Mouse (Mus musculus) right cerebral cortex, adult 18-20 months (tissue): ENCODE measurements at regions not wholly inside any gene's neighbourhood (a gene's known extent, or its start where the extent isn't known, plus 50 kb on each side); places are given as distances from the start of the nearest gene placed in this dataset.
A peak's percentile ranks its signal among the peaks of the same experiment; 100 is the strongest.

Experiments
- DNase-seq: peaks from one replicate; pipeline ENCODE4 v3.0.0; 2022; ENCODE audit warnings: mixed read lengths

DNA sequence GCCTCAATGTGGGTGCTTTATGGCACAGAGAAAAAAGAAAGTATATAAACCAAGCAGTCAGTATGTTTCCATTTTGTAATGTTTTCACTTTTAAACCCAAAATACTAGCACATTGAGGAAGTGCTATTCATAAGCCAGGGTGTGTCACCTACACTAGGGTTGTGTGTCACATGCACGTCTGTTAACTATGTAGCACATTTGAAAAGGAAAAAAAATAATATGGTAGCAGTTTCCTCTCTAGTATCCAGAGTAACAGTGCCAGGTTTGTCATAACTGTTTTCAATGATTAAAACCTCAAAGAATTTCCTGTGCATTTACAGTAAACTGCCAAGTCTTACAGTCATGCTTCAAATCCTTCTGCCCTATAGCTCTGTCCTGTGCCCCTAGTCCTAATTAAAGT is 424.8 kb downstream of the Tmem161b start:
- DNase-seq: no peak

DNA sequence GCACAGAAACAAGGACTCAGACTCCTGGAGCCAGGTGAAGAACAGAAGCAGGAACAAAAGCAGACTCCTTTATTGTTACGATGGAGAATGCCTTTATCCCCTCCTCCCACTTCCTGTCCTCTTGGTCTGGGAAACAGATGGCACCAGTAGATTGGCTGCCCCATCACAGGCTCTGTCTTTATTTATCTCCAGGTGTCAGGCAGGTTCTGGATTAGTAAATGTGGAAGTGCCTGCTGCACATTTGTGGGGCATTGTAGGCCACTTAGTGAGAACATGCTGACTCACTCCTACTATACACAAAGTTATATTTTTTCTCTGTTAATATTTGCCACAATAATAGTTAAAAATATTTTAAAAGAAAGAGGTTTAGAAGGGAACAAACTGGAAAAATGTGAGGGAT is 426.0 kb downstream of the Tmem161b start:
- DNase-seq: no peak

GRCm38 (mm10) chr13:84663967-84664366 is 441.9 kb downstream of the Tmem161b start:
- no peak for DNase-seq

DNA sequence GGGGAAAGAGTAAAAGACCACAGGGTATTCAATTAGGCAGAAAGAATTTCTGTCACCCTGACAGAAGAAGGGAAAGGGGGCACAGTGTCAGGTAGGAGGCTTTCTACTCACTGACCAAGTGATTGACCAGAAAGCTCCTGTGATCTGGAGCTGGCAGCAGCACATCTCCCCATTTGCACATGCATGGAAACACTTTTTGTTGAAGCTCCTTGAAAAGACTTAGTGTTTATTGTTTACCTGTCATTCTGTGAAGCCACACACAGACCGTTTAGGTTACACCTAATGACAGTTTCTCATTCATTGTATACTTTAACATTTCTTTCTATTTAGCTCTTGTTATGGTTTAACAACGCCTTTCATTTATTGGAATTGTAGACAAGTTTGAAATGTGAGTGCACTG is 458.9 kb downstream of the Tmem161b start:
- no peak for DNase-seq

DNA sequence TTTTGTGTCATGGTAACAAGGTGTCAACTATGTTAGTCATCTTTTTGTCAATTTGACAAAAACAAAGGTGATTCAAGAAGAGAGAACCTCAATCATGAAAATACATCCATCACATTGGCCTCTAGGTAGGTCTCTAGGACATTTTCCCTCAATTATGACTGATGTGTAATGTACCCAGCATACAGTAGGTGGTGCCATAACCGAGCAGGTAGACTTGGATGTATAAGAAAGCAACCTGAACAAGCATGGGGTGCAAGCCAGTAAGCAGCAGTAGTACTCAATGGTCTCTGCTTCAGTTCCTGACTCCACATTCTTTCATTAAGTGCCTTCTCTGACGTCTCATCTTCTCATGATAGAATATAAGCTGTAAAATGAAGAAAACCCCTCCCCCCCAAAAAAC is 463.8 kb downstream of the Tmem161b start:
- peak; percentile 13 for DNase-seq

- no peak for DNase-seq
These were observed 471.4 kb downstream of the Tmem161b start for GRCm38 (mm10) chr13:84693462-84693861.

- no peak for DNase-seq
These were observed 476.5 kb downstream of the Tmem161b start for GRCm38 (mm10) chr13:84698472-84699080.

DNA sequence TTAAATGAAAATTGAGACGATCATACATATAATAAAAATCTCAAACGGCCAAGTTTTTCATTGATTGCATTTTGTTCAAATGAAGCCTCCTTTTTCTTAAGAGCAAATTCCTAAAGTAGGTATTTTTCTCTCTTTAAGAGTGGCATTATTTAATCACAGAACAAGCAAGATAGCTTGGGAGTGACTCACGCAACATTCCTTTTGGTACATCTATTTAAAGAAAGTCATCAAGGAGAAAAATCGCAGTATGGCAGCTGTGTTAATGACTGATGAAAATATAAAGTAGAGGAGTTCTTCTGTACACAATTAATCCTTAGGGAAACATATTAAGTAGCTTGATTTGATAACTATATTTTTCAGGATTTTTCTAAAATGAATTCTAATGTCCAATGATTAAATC is 448.0 kb upstream of the Ccnh start:
- no peak for DNase-seq

- no peak for DNase-seq
These were observed 440.9 kb upstream of the Ccnh start for GRCm38 (mm10) chr13:84748331-84748730.

DNA sequence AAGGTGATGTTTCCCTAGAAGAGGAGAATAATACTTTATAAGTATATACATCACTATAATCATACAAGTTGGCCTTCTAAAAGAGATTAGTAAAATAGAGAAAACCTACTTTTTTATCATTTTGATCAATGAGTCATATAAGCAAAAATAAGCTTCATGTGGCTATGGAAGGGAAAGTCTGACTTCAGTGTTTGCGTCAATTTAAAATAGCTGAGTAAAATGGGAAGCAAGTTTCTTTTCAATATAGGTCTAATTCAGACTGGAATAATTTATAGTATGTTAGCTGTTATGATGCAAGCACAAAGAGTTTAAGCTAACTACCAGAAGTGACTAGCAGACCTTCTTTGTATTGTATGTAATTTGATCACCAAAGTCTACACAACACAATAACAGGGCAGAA is 440.0 kb upstream of the Ccnh start:
- no peak for DNase-seq

DNA sequence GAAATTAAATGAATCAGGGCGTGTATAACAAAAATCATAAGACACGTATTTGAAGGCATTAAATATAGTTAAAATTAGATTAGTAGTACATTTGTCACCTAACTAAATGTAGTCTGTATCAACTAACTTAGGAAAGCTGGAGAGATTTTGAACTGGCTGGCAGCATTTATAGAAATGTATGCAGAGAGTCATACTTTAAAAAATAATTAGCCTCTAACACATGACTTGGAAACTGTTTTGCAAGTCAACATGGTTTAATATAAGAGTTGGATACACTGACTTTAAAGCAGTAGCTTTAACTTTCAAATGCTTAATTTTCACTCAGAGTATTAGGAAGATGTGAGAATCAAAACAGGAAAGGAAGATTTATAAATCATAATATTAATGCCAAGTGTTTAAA is 439.1 kb upstream of the Ccnh start:
- DNase-seq: no peak

DNA sequence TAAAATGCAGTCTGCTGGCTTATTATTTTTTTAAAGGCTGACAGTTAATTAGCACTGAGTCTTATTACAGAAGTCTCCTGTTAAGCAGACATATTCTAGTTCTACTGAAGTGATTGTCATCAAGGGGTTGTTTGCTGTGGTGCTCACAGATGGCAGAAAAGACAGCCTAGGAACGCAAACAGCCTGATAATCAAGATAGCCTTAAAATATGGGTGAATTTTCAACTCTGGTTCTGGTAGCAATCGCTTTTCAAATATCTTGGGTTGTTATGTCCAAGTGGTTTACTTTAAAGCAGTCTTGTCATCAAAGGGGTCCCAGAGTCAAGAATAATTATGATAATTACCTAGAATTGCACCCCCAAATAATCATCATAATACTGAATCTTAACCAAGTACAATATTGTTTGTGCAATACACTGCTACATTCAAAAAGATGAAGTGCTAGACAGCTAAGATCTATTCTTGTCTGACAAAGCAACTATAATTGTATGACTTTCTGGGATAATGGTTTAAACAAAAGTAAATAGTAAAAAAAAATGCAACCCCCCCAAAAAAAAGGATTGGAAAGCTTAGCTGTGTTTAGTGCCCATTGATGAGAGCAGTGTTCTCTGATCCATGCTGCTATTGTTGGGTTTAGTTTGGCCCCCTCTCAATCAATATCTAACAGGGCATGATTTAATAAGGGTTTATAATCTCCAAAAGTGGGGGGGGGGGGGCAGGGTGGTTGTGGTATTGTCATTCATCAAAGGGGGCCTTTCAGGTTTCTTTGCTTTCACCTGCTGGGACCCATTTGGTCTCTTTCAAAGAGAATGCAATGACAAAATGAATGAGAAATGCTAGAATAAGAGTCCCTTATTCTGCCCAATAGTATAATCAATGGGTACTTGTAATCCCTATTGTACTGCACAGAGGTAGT is 437.4 kb upstream of the Ccnh start:
- DNase-seq: no peak

GRCm38 (mm10) chr13:84752491-84752820 is 436.8 kb upstream of the Ccnh start:
- DNase-seq: no peak

GRCm38 (mm10) chr13:84753751-84754500 is 435.3 kb upstream of the Ccnh start:
- no peak for DNase-seq

DNA sequence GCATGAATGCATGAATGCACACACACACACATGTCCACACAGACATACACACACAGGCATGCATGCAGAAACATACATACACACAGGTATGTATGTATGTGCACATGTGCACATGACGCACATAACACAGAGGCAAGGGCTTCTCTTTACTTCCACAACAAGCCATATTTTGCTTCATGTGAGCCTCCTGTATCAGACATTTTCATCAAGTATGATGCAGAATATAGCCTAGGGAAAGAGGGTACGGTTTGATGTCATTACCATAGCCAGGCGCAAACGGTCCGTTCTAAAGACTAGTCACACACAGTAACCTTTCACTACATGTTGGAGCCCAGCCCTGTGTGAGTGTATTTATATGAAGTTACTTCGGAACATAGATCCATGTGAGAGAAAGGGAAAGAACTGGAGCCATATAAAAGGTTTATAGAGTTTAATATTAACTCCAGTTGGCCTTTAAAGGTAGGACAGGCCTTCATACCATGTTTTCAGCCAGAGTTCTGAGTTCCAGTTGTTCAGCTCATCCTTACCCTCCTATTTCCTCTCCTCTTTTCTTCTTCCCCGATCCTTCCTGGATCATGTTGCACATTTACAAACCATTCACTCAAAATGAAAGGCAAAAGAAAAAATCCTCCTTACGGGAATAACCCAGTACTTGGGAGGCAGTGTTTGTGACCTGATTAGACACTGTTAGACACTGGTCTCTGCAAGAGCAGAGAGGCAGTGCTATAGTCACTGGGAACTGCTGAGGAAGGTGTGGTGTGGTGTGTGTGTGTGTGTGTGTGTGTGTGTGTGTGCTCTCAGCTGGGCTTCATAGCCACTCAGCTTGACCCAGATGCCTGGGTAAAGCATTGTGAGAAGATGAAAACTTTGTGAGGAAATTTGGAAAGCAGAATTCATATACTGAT is 434.1 kb upstream of the Ccnh start:
- DNase-seq: no peak

GRCm38 (mm10) chr13:84756796-84757335 is 432.3 kb upstream of the Ccnh start:
- DNase-seq: no peak

DNA sequence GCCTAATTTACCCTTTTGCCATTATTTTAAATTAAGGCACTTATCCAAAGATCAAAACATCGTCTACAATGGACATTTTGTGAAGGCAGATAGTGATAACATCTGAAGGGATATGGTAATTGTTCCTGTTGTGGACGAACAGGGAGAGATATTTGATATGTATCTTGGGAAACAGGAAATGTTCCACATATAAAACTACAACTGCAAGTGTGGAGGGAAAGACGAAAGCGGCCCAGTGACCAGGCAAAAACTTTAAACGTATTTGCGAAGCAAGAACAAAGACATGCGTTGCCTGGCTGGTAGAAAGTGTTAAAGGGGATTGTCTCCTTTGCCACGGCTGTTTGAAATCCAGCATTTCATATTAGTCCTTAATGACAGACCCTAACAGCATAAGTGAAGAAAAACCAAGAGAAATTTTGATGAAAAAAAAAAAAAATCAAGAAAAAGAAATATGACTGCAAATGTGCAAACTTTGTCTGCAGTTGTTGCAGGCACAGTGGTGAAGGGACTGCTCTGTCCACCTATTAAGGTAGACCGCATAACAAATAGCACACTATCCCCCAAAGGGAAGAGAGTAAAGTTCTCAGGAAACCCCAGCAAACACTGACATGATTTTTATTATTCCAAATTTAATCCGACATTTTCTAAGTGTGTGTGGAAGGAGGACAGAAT is 431.2 kb upstream of the Ccnh start:
- DNase-seq: no peak

DNA sequence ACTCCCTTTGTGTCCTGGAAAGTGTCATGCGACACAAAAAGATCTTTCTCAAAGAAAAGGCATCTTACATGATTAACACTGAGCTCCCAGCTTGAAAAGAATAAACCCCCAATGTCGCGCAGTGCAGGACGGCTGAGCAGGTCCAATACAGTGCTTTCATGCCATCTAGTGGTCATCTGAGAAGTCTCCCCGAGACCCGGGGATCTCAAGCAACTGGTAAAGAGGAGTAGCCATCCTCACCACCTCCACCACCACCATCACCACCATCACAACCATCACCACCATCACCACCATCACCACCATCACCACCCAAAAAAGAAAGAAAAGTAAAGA is 430.7 kb upstream of the Ccnh start:
- peak; percentile 94 for DNase-seq

- no peak for DNase-seq
These were observed 430.1 kb upstream of the Ccnh start for GRCm38 (mm10) chr13:84759061-84759460.

- DNase-seq: no peak
These were observed 428.7 kb upstream of the Ccnh start for GRCm38 (mm10) chr13:84760471-84760870.

DNA sequence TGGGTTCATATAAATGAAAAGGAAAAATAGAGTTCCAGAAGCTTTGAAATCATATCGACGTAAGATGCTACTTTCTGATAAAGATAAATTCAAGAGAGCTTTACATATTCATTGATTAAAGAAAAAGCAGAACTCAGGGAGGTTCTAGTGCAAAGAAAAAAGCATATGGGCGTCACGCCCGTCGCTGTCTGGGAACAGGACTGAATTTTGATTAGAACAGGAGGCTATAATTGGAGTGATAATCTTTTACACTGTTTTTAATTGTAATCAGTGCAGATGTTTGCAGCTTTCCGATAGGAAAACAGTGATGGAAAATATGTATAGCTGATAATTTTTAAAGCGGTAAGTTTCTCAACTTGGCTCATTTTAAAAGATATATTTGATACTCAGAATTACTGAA is 428.2 kb upstream of the Ccnh start:
- no peak for DNase-seq

GRCm38 (mm10) chr13:84761821-84762220 is 427.4 kb upstream of the Ccnh start:
- no peak for DNase-seq
